Mouse (Mus musculus): ENCODE results near the gene Fabp1. TPM values are rescaled to one million over a fixed set of nuclear protein-coding genes. Genes with fewer than 3 reads are reported as not detected.

The Fabp1 gene
- total and polyA plus RNA-seq, 3 experiments: not detected

GRCm38 (mm10) chr6:71203674-71204073 lies 4.0 kb downstream of the Fabp1 start:
- ATAC-seq (ENCODE audit: extremely low read depth, insufficient number of reproducible peaks, low FRiP score, poor library complexity, severe bottlenecking) (no peak), DNase-seq (ENCODE audit: low spot score) (no peak)
- Histone ChIP-seq H3K4me1 (ENCODE audit: insufficient read depth, low read depth, low read length) (no peaks in the 10 kb centered on the region), H3K27me3 (ENCODE audit: insufficient read depth, low read length) (peaks cover 24% of the 10 kb centered on the region), H3K9me3 (replicated peaks) (no peaks in the 10 kb centered on the region), H3K4me3 (ENCODE audit: low read depth, low read length) (no peak overlapping the region), H3K36me3 (replicated peaks) (no peaks in the 10 kb centered on the region)
- TF ChIP-seq TAL1 (conservative IDR thresholded peaks at IDR 0.05; ENCODE audit: low read depth, low read length): no peak
- no peak for TF ChIP-seq GATA2 (IDR thresholded peaks at IDR 0.05; ENCODE audit: borderline replicate concordance, low read depth, low read length)
- TF ChIP-seq POLR2AphosphoS5 (IDR thresholded peaks at IDR 0.05; ENCODE audit: insufficient replicate concordance, low read depth, low read length): no peak
- no peak for TF ChIP-seq GATA1 (IDR thresholded peaks at IDR 0.05; ENCODE audit: borderline replicate concordance, low read length)
- TF ChIP-seq CTCF (IDR thresholded peaks at IDR 0.05; ENCODE audit: low read depth, low read length): no peak

GRCm38 (mm10) chr6:71204166-71204565 lies 4.5 kb downstream of the Fabp1 start:
- TF ChIP-seq GATA2 (IDR thresholded peaks at IDR 0.05; ENCODE audit: borderline replicate concordance, low read depth, low read length) (no peak), CTCF (IDR thresholded peaks at IDR 0.05; ENCODE audit: low read depth, low read length) (no peak), POLR2AphosphoS5 (IDR thresholded peaks at IDR 0.05; ENCODE audit: insufficient replicate concordance, low read depth, low read length) (no peak), TAL1 (conservative IDR thresholded peaks at IDR 0.05; ENCODE audit: low read depth, low read length) (no peak)
- no peak for ATAC-seq (ENCODE audit: extremely low read depth, insufficient number of reproducible peaks, low FRiP score, poor library complexity, severe bottlenecking)
- Histone ChIP-seq H3K27me3 (ENCODE audit: insufficient read depth, low read length) (peaks cover 24% of the 10 kb centered on the region), H3K9me3 (replicated peaks) (no peaks in the 10 kb centered on the region), H3K36me3 (replicated peaks) (no peaks in the 10 kb centered on the region), H3K4me3 (ENCODE audit: low read depth, low read length) (no peak overlapping the region), H3K4me1 (ENCODE audit: insufficient read depth, low read depth, low read length) (no peaks in the 10 kb centered on the region)
- no peak for DNase-seq (ENCODE audit: low spot score)

GRCm38 (mm10) chr6:71208691-71209090 lies 9.1 kb downstream of the Fabp1 start:
- H3K4me3 ChIP-seq (ENCODE audit: low read depth, low read length): no peak overlapping the region
- ATAC-seq (ENCODE audit: extremely low read depth, insufficient number of reproducible peaks, low FRiP score, poor library complexity, severe bottlenecking): no peak
- no peaks in the 10 kb centered on the region for H3K4me1 ChIP-seq (ENCODE audit: insufficient read depth, low read depth, low read length)
- DNase-seq (ENCODE audit: low spot score): no peak
- no peaks in the 10 kb centered on the region for H3K36me3 ChIP-seq (replicated peaks)
- TF ChIP-seq TAL1 (conservative IDR thresholded peaks at IDR 0.05; ENCODE audit: low read depth, low read length) (no peak), POLR2AphosphoS5 (IDR thresholded peaks at IDR 0.05; ENCODE audit: insufficient replicate concordance, low read depth, low read length) (no peak), CTCF (IDR thresholded peaks at IDR 0.05; ENCODE audit: low read depth, low read length) (no peak), GATA1 (IDR thresholded peaks at IDR 0.05; ENCODE audit: borderline replicate concordance, low read length) (no peak), GATA2 (IDR thresholded peaks at IDR 0.05; ENCODE audit: borderline replicate concordance, low read depth, low read length) (no peak)
- peaks cover 23% of the 10 kb centered on the region for H3K27me3 ChIP-seq (ENCODE audit: insufficient read depth, low read length)
- no peaks in the 10 kb centered on the region for H3K9me3 ChIP-seq (replicated peaks)

GRCm38 (mm10) chr6:71211917-71212316 lies 12.3 kb downstream of the Fabp1 start:
- Histone ChIP-seq H3K4me1 (ENCODE audit: insufficient read depth, low read depth, low read length) (no peaks in the 10 kb centered on the region), H3K4me3 (ENCODE audit: low read depth, low read length) (no peak overlapping the region), H3K9me3 (replicated peaks) (no peaks in the 10 kb centered on the region), H3K27me3 (ENCODE audit: insufficient read depth, low read length) (peaks cover 22% of the 10 kb centered on the region), H3K36me3 (replicated peaks) (no peaks in the 10 kb centered on the region)
- DNase-seq (ENCODE audit: low spot score): no peak
- TF ChIP-seq TAL1 (conservative IDR thresholded peaks at IDR 0.05; ENCODE audit: low read depth, low read length): no peak
- TF ChIP-seq CTCF (IDR thresholded peaks at IDR 0.05; ENCODE audit: low read depth, low read length): no peak
- TF ChIP-seq POLR2AphosphoS5 (IDR thresholded peaks at IDR 0.05; ENCODE audit: insufficient replicate concordance, low read depth, low read length): no peak
- TF ChIP-seq GATA2 (IDR thresholded peaks at IDR 0.05; ENCODE audit: borderline replicate concordance, low read depth, low read length): no peak
- TF ChIP-seq GATA1 (IDR thresholded peaks at IDR 0.05; ENCODE audit: borderline replicate concordance, low read length): no peak
- no peak for ATAC-seq (ENCODE audit: extremely low read depth, insufficient number of reproducible peaks, low FRiP score, poor library complexity, severe bottlenecking)

DNA sequence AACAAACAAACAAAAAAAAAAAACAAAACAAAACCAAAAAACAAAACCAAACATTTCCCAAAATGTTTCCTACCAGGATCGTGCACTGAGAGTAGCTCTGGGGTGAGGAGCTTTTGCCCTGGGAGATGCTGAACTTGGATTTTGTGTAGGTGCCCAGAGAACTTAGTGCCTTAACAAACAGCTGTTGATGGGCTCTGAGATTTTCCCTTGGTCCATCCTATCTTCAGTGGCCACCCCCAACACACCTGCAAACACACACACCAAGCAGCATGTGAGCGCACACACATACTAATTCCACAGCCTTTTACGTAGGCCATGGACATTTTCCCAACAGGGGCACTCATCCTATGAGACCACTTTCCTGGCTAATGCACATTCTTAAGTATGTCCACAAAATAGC lies 12.8 kb downstream of the Fabp1 start:
- ATAC-seq (ENCODE audit: extremely low read depth, insufficient number of reproducible peaks, low FRiP score, poor library complexity, severe bottlenecking) (no peak), DNase-seq (ENCODE audit: low spot score) (no peak)
- Histone ChIP-seq H3K36me3 (replicated peaks) (no peaks in the 10 kb centered on the region), H3K27me3 (ENCODE audit: insufficient read depth, low read length) (peaks cover 19% of the 10 kb centered on the region), H3K4me1 (ENCODE audit: insufficient read depth, low read depth, low read length) (no peaks in the 10 kb centered on the region), H3K9me3 (replicated peaks) (no peaks in the 10 kb centered on the region), H3K4me3 (ENCODE audit: low read depth, low read length) (no peak overlapping the region)
- TF ChIP-seq TAL1 (conservative IDR thresholded peaks at IDR 0.05; ENCODE audit: low read depth, low read length) (no peak), GATA1 (IDR thresholded peaks at IDR 0.05; ENCODE audit: borderline replicate concordance, low read length) (no peak), CTCF (IDR thresholded peaks at IDR 0.05; ENCODE audit: low read depth, low read length) (no peak), GATA2 (IDR thresholded peaks at IDR 0.05; ENCODE audit: borderline replicate concordance, low read depth, low read length) (no peak), POLR2AphosphoS5 (IDR thresholded peaks at IDR 0.05; ENCODE audit: insufficient replicate concordance, low read depth, low read length) (no peak)

- Histone ChIP-seq H3K36me3 (replicated peaks) (no peaks in the 10 kb centered on the region), H3K4me1 (ENCODE audit: insufficient read depth, low read depth, low read length) (no peaks in the 10 kb centered on the region), H3K9me3 (replicated peaks) (no peaks in the 10 kb centered on the region), H3K27me3 (ENCODE audit: insufficient read depth, low read length) (peaks cover 18% of the 10 kb centered on the region), H3K4me3 (ENCODE audit: low read depth, low read length) (no peak overlapping the region)
- no peak for TF ChIP-seq CTCF (IDR thresholded peaks at IDR 0.05; ENCODE audit: low read depth, low read length)
- no peak for TF ChIP-seq TAL1 (conservative IDR thresholded peaks at IDR 0.05; ENCODE audit: low read depth, low read length)
- TF ChIP-seq POLR2AphosphoS5 (IDR thresholded peaks at IDR 0.05; ENCODE audit: insufficient replicate concordance, low read depth, low read length): no peak
- no peak for TF ChIP-seq GATA1 (IDR thresholded peaks at IDR 0.05; ENCODE audit: borderline replicate concordance, low read length)
- no peak for TF ChIP-seq GATA2 (IDR thresholded peaks at IDR 0.05; ENCODE audit: borderline replicate concordance, low read depth, low read length)
- ATAC-seq (ENCODE audit: extremely low read depth, insufficient number of reproducible peaks, low FRiP score, poor library complexity, severe bottlenecking) (no peak), DNase-seq (ENCODE audit: low spot score) (no peak)
Measured at GRCm38 (mm10) chr6:71221501-71221900, 21.9 kb downstream of the Fabp1 start.

Data from G1E (cell line).